Mouse (Mus musculus) stomach, embryonic 14.5 days (tissue): ENCODE measurements around the gene Map3k19. TPM values are rescaled to one million over a fixed set of nuclear protein-coding genes. Genes with fewer than 3 reads are reported as not detected.

Source experiments
- ATAC-seq: fragments of 200-750 bp; cut with Nextera tagmentation; 2 replicates; pipeline ENCODE4 v1.8.0; 2017; ENCODE audit warnings: low read depth, moderate TSS enrichment; ENCODE audit not compliant: insufficient number of reproducible peaks, insufficient read depth, low FRiP score
- H3K27ac ChIP-seq: fragments of 300-500 bp; sonication (generic); 2 replicates; pipeline ENCODE4 v1.5.1; 2014; ENCODE audit warnings: mild to moderate bottlenecking, low read length, moderate library complexity, mixed read lengths
- H3K27me3 ChIP-seq: fragments of 300-500 bp; sonication (generic); 2 replicates; pipeline ENCODE4 v1.6.1; 2014; ENCODE audit warnings: low read length, control low read depth, mixed read lengths; ENCODE audit not compliant: control insufficient read depth, insufficient read depth
- H3K36me3 ChIP-seq: fragments of 300-500 bp; sonication (generic); 2 replicates; pipeline ENCODE4 v1.6.1; 2014; ENCODE audit warnings: mild to moderate bottlenecking, control low read depth, low read length, moderate library complexity, mixed read lengths; ENCODE audit not compliant: control insufficient read depth, insufficient read depth
- H3K4me1 ChIP-seq: fragments of 300-500 bp; sonication (generic); 2 replicates; pipeline ENCODE4 v1.6.1; 2014; ENCODE audit warnings: low read length, control low read depth, mixed read lengths; ENCODE audit not compliant: control insufficient read depth, insufficient read depth
- H3K4me2 ChIP-seq: fragments of 300-500 bp; sonication (generic); replicated peaks from 2 replicates; pipeline ENCODE4 v1.6.1; 2014; ENCODE audit warnings: low read depth, low read length, control low read depth
- H3K4me3 ChIP-seq: fragments of 300-500 bp; sonication (generic); 2 replicates; pipeline ENCODE4 v1.5.1; 2014; ENCODE audit warnings: low read depth, low read length, control low read depth
- H3K9ac ChIP-seq: fragments of 300-500 bp; sonication (generic); replicated peaks from 2 replicates; pipeline ENCODE4 v1.6.1; 2014; ENCODE audit warnings: low read depth, mild to moderate bottlenecking, control low read depth, low read length, moderate library complexity, mixed read lengths
- H3K9me3 ChIP-seq: fragments of 300-500 bp; sonication (generic); 2 replicates; pipeline ENCODE4 v1.6.1; 2016; ENCODE audit warnings: low read depth, low read length, control low read depth; ENCODE audit not compliant: control insufficient read depth
- WGBS: fragments of 180-500 bp; shearing (Covaris S2); extraction: QIAGEN DNeasy Blood & Tissue Kit; methylation state at CpG from one replicate; pipeline ENCODE4 v1.1.7; 2014; 5-methylcytosine and 5-hydroxymethylcytosine counted together
- polyA plus RNA-seq: library from polyadenylated mRNA; unstranded; fragments of >200 nt; fragmentation: Nextera tagmentation; extraction: Ambion mirVana; gene quantifications from 2 replicates; pipeline ENCODE4 v1.2.1, GENCODE M21; 2014

Map3k19 gene
- not detected in 2 replicates for polyA plus RNA-seq

DNA sequence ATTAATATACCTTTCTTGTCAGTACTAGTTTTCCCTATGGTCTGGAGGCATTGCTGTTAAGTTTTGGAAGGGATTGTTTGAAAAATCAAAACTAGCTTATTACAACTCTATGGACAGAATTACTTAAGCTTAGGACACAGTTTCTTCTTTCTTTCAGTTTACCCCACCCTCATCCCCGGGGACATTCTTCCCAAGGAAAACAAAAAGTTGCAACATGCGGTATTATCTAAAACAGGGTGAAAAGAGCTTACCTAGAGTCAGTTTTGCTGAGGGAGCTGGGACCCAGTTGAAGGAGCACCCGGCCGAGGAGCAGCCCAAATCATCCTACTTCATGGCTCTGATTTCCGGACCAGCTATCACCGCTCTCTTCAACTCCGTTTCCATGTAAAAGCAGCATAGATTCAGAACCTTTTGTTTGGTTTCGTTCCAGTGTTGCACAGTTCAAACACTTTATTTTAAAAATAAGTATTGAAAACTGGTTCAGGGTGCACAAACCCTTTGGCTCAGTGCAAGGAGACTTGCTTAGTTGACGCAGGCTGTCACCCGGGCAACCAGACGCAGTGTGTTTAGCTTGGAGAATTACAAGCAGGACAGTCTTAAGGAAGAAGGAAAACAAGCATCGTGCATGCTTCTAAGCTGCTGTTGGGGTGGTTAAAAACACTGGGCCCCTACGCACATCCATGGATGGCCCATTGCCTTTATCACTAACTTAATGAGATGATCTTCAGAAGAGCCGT, at the start of gene Map3k19:
Gene Map3k19 (minus strand): TSS at position 546 of the 737 bp plus-strand sequence.
- peaks cover 4% of the 10 kb centered on the region; the same call in 1 of the 2 replicates for H3K9me3 ChIP-seq
- H3K4me1 ChIP-seq = no peaks in the 10 kb centered on the region
- H3K4me2 ChIP-seq = no peak within 1 kb of the TSS
- no peak within 1 kb of the TSS for H3K9ac ChIP-seq
- no peaks in the 10 kb centered on the region for H3K27me3 ChIP-seq
- 78% methylated on average over 14 of the region's 14 CpGs for WGBS
- H3K27ac ChIP-seq = no peak within 1 kb of the TSS
- ATAC-seq = no peak
- H3K36me3 ChIP-seq = no peaks in the 10 kb centered on the region
- no peak within 1 kb of the TSS for H3K4me3 ChIP-seq

DNA sequence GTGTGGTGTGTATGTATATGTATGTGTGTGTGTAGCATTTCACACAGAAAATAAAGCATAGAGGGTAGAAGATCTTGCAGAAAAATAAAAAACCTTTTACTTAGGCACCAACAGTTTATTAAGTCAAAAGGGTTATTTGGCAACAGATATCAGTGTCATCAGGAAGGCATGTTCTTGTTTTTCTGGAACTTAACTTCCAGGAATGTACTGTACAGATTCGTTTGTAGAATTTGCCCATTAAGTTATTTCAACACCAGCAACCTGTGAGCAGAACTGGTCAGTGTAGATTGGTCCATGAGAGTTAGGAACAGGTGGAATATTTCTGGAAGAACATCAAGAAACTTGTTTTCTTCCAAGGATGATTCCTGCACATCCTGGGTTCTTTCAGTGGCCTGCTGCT, 44.6 kb upstream of the Map3k19 start:
- no peak overlapping the region for H3K27ac ChIP-seq
- H3K9me3 ChIP-seq = no peaks in the 10 kb centered on the region
- H3K36me3 ChIP-seq = peaks cover 2% of the 10 kb centered on the region; the same call in 1 of the 2 replicates
- no peak overlapping the region for H3K4me3 ChIP-seq
- no peaks in the 10 kb centered on the region for H3K4me1 ChIP-seq
- no peak overlapping the region for H3K4me2 ChIP-seq
- no peaks in the 10 kb centered on the region for H3K27me3 ChIP-seq
- WGBS = 79% methylated on average over 1 of the region's 1 CpGs
- ATAC-seq = no peak
- no peak overlapping the region for H3K9ac ChIP-seq

DNA sequence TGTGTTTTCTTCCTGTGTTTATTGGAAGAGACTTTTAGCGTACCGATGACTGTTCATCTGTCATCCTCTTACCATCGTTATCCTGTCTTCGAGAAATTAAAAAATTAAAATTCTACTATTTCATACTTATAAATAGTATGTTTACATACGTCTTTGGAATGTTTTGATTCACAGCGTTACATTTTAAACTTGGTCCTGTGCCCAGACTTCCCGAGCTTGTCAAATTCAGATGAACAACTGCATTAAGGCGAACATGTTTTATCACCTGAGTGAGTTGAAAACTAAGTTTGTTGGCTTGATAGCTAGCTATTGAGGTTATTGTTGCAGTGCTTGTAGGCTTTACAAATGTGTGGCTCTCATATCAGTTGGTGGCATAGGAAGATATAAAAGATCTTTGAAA, 14.4 kb upstream of the Map3k19 start:
- peak overlapping the region; percentile 58 for H3K4me2 ChIP-seq
- 17% methylated on average over 8 of the region's 8 CpGs for WGBS
- H3K4me3 ChIP-seq = peak overlapping the region; percentile 59
- H3K9me3 ChIP-seq = no peaks in the 10 kb centered on the region
- peak overlapping the region; percentile 47 for H3K9ac ChIP-seq
- no peaks in the 10 kb centered on the region for H3K27me3 ChIP-seq
- H3K4me1 ChIP-seq = peaks cover 7% of the 10 kb centered on the region; the same call in 1 of the 2 replicates
- H3K36me3 ChIP-seq = peaks cover 6% of the 10 kb centered on the region; the same call in 1 of the 2 replicates
- peak overlapping the region; percentile 57; the same call in 1 of the 2 replicates for H3K27ac ChIP-seq
- ATAC-seq = no peak

DNA sequence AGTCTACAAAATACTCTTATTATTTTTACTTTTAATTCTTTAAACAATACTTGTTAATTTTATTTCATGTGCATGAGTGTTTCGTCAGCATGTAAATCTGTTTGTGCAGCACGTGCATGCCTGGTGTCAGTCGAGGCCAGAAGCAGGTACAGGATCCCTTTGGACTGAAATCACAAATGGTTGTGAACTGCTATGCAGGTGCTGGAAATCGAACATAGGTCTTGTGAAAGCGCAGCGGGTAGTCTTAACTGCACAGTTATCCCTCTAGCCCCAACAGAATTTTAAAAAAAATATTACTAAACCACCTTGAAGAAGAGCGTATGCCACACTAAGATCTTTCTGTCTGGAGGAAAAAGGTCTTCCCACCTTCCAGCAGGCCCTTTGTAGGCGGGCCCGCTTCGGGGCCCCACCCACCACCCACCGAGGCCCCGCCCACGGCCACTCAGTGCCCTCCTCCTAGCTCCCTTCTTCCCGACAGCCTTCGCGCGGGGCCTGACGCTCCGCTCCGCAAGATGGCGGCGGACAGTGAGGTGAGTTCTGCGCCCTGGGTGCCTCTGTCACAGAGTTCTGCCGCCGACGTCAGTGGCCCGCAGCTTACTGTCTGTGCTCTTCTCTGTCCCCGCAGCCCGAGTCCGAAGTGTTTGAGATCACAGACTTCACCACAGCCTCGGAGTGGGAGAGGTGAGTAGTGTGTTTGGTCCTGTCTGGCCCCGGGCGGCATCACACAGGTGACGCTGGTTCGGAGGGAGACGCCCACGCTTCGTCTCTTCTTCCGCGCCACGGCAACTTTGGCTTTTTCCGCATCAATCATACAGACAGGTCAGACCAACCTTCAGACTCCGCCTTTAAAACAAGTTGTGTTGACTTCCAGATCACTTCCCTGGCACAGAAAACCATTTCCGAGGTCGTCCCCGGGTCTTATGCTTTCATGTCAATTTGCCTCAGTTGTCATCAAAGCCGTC, 13.8 kb upstream of the Map3k19 start, which contains the start of gene Rab3gap1:
Gene Rab3gap1 (plus strand): TSS at position 474 of the 962 bp plus-strand sequence.
- Histone ChIP-seq H3K27me3 (no peaks in the 10 kb centered on the region), H3K9me3 (no peaks in the 10 kb centered on the region), H3K4me2 (peak within 1 kb of the TSS; percentile 58), H3K4me1 (peaks cover 7% of the 10 kb centered on the region; the same call in 1 of the 2 replicates), H3K27ac (peak within 1 kb of the TSS; percentile 57; the same call in 1 of the 2 replicates), H3K36me3 (peaks cover 4% of the 10 kb centered on the region; the same call in 1 of the 2 replicates), H3K4me3 (peak within 1 kb of the TSS; percentile 59), H3K9ac (peak within 1 kb of the TSS; percentile 47)
- WGBS = 10% methylated on average over 47 of the region's 47 CpGs
- ATAC-seq = peak; percentile 97

DNA sequence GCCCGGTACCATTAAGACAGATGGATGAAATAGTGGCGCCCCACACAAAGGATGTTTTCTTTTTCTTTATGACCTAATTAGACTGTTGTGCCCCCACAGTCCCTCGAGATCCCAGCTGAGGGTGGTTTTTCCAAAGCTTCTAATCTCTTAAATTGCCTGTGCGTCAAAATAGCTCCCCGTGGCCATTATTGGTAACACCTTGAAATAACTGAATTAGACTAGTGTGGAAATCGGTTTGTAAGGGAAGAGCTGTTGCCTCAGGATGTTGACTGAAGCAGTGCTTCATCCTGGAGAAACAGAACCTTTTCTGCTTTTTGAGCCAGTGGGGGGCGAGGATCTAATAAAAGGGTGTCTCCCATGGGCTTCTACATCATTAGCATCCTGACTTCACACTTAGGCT, 9.0 kb upstream of the Map3k19 start:
- no peaks in the 10 kb centered on the region for H3K9me3 ChIP-seq
- H3K9ac ChIP-seq = no peak overlapping the region
- no peaks in the 10 kb centered on the region for H3K36me3 ChIP-seq
- H3K4me3 ChIP-seq = no peak overlapping the region
- H3K4me2 ChIP-seq = no peak overlapping the region
- no peaks in the 10 kb centered on the region for H3K4me1 ChIP-seq
- no peak overlapping the region for H3K27ac ChIP-seq
- no peaks in the 10 kb centered on the region for H3K27me3 ChIP-seq
- 75% methylated on average over 7 of the region's 7 CpGs for WGBS
- no peak for ATAC-seq

DNA sequence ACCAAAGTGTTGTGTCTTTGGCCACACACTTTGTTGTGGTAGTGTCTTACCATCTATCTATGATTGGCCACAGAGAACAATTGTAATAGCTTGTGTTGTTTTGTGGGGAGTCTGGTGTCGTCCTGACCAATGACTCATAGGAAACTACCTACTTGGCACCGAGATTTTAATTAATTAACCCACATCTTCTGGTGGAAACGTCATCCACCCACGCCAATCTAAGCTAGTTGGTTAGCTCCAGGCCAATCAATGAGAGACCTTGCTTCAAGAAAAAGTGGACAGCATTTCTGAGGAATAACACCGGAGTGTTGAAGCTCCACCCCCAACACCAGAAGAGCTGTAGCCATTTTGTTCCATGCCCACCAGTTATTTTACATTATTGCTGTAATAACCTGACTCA, 7.1 kb upstream of the Map3k19 start:
- no peak overlapping the region for H3K9ac ChIP-seq
- H3K4me1 ChIP-seq = no peaks in the 10 kb centered on the region
- no peaks in the 10 kb centered on the region for H3K27me3 ChIP-seq
- no peak for ATAC-seq
- no peak overlapping the region for H3K4me2 ChIP-seq
- no peaks in the 10 kb centered on the region for H3K9me3 ChIP-seq
- H3K36me3 ChIP-seq = no peaks in the 10 kb centered on the region
- 88% methylated on average over 5 of the region's 5 CpGs for WGBS
- H3K4me3 ChIP-seq = no peak overlapping the region
- H3K27ac ChIP-seq = no peak overlapping the region

DNA sequence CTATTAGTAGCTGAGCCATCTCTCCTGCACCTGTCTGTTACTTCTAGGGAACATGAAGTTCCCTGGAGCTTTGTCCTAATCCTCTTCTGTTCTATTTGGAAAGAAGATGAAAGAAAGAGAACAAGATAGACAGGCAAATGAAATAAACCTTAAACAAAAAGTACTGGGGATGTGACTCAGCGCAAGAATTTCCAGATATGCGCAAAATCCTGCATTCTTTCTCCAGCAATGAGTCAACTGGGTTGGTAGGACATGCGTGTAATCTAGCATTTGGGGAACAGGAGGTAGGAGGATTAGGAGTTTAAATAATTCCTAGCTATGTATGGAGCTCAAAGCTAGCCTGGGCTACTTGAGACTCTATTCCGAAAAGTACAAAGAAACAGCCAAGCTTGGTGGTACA, 5.7 kb upstream of the Map3k19 start:
- Histone ChIP-seq H3K4me3 (no peak overlapping the region), H3K27ac (no peak overlapping the region), H3K9me3 (no peaks in the 10 kb centered on the region), H3K36me3 (no peaks in the 10 kb centered on the region), H3K4me1 (no peaks in the 10 kb centered on the region), H3K4me2 (no peak overlapping the region), H3K27me3 (no peaks in the 10 kb centered on the region), H3K9ac (no peak overlapping the region)
- ATAC-seq = no peak
- WGBS = 89% methylated on average over 4 of the region's 4 CpGs

DNA sequence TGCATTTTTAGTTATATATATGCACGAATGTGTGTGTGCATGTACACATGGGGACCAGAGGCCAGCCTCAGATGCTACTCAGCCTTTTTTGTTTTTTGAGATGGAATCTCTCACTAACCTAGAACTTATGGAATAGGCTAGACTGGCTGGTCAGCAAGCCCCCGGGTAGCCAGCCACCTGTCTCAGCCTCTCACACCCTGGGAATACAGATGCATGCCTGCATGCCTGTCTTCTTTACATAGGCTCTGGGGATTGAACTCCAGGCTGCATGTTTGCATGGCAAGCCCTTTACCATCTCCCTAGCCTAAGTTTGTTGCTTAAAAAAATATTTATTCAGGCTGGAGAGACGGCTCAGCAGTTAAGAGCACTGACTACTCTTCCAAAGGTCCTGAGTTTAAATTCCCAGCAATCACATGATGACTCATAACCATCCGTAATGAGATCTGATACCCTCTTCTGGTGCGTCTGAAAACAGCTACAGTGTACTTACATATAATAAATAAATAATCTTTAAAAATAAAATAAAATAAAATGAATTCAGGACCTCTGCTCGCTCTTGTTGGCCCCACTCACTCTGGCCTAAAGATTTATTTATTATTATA, 5.1 kb upstream of the Map3k19 start:
- Histone ChIP-seq H3K27ac (no peak overlapping the region), H3K36me3 (no peaks in the 10 kb centered on the region), H3K4me2 (no peak overlapping the region), H3K9ac (no peak overlapping the region), H3K4me3 (no peak overlapping the region), H3K4me1 (no peaks in the 10 kb centered on the region), H3K27me3 (no peaks in the 10 kb centered on the region), H3K9me3 (no peaks in the 10 kb centered on the region)
- no peak for ATAC-seq
- 52% methylated on average over 6 of the region's 6 CpGs for whole genome bisulfite sequencing
